Mouse (Mus musculus) kidney, adult 18-20 months (tissue): ENCODE data around the gene Vmn2r118.

Experiments
- DNase-seq: peaks from one replicate; pipeline ENCODE4 v3.0.0; 2021

The Vmn2r118 gene

DNA sequence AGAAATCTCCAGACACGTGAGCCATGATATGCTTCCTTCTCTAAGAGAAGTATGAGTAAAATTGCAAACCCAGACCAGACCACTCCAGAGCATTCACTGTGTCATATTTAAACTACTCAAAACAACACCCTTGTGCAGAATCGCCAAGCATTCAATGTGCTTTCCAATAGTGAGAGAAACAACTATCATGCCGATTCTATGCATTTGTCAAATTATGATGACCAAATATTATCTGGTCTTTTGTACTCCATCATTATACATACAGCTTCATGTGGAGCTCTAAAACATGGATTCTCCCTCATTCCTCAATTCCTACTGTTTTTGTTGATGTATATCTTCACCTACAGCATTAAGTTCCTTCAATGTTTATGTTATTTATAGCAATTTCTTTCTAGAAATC lies at the start of gene Vmn2r118:
Vmn2r118 (minus strand) TSS at position 101 of the 400 bp plus-strand sequence.
- no peak for DNase-seq

DNA sequence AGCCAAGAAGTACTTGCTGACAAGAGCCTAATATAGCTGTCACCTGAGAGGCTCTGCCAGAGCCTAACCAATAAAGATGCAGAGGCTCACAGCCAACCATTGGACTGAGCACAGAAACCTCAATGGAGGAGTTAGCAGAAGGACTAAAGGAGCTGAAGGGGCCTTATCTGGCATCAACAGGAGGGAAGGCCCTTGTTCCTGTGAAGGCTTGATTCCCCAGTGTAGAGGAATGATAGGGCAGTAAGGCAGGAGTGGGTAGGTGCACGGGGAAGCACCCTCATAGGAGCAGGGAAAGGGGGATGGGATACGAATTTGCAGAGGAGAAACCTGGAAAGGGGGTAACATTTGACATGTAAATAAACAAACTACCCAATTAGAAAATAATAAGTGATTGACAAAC lies 36.1 kb upstream of the Vmn2r118 start:
- DNase-seq, result no peak

DNA sequence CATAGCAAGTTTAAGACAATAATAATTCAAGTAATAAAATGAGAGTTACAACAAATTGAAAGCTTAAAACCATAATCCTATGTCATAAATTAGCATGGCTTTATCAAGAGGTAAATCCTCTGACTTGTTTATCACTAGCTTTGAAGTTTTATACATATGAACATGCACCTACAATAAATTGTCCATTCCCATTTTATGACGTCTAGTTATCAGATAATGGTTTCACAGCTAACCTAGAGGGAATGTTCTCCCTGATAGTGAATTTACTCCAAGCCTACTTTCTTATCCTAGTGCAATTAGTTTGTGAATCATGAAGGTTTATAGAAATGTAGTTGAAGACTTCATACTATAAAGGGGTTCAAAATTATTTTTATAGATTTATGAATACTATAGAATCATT lies 34.2 kb downstream of the Vmn2r118 start:
- no peak for DNase-seq

DNA sequence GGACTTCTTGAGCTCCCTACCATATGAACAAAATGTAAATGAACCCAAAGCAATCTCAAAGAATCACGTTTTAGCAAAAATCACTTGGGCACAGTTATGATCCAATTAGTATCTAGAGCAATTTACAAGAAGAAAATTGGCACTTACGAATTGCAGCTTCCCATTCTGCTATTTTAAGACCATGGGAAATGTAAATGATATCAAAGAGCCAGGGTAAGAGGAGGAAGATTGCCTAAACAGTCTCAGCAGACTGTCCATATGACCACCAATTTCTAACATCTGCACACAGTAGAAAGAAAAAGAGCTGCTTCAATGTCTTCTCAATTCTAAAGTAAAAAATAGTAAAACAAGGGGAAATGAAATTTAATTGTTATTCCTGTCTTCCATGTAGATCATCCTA lies 63.2 kb downstream of the Vmn2r118 start:
- no peak for DNase-seq

DNA sequence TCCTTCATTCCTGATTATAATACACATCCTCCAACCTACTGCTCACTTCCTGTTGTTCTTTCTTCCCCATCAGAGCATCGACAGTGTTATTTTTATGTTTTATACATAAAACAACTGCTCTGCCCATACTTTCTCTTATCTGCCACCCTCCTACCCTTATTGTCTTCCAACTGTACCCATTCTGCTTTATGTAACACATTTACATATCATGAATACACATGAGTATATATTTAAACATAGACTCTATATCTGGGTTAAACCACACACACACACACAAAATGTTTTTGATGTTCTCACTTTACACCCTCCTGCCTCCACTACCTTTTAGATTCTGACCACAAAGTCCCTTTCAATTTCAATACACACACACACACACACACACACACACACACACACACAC lies 76.5 kb downstream of the Vmn2r118 start:
- DNase-seq, result no peak
